Mouse (Mus musculus) C2C12 (cell line): ENCODE measurements around the gene Zbtb9.

Source experiments
- CEBPB ChIP-seq: IDR thresholded peaks from one replicate; pipeline ENCODE4 v1.6.1; 2011; ENCODE audit warnings: low read depth, mild to moderate bottlenecking, control low read depth, moderate library complexity
- CTCF ChIP-seq: IDR thresholded peaks from one replicate; pipeline ENCODE4 v1.5.1; 2011; ENCODE audit not compliant: control insufficient read depth, insufficient read depth, insufficient read length
- FOSL1 ChIP-seq: IDR thresholded peaks from one replicate; pipeline ENCODE4 v1.8.0; 2011; ENCODE audit warnings: mild to moderate bottlenecking, low read length; ENCODE audit not compliant: poor library complexity, insufficient read depth, severe bottlenecking
- MAX ChIP-seq: IDR thresholded peaks from one replicate; pipeline ENCODE4 v1.6.1; 2011; ENCODE audit warnings: mild to moderate bottlenecking, control low read depth
- MYOD1 ChIP-seq: IDR thresholded peaks from one replicate; pipeline ENCODE4 v1.6.1; 2011; ENCODE audit warnings: low read depth; ENCODE audit not compliant: control insufficient read depth, insufficient read length
- USF1 ChIP-seq: IDR thresholded peaks from one replicate; pipeline ENCODE4 v1.6.1; 2011; ENCODE audit warnings: low read depth, mild to moderate bottlenecking, control low read depth, moderate library complexity

DNA sequence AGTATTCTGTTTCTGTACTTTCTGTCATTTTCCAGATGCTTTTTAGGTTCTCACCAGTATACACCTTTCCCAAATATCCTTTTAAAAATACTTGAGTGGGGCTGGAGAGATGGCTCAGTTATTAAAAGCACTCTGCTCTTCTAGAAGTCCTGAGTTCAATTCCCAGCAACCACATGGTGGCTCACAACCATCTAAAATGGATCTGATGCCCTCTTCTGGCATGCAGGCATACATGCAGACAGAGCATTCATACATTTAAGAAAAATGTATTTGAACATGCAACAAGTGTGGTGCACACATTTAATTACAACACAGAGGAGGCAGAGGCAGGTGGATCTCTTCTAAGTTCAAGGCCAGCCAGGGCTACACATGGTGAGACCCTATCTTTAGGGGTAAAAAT is 2.4 kb downstream of the Zbtb9 start:
- no peak for TF ChIP-seq CTCF
- no peak for TF ChIP-seq CEBPB
- no peak for TF ChIP-seq MAX
- TF ChIP-seq USF1 = no peak
- no peak for TF ChIP-seq MYOD1
- no peak for TF ChIP-seq FOSL1
